Mouse (Mus musculus): Measurements from ENCODE around the gene Fcgr2b. TPM values are rescaled to one million over a fixed set of nuclear protein-coding genes. Genes with fewer than 3 reads are reported as not detected.

Gene Fcgr2b
- polyA plus RNA-seq, 1 experiment from 2014 or later, result 1.8 TPM

- Histone ChIP-seq H3K27ac (ENCODE audit: low read depth, low read length) (no peak overlapping the region), H3K9me3 (ENCODE audit: control insufficient read depth) (no peaks in the 10 kb centered on the region), H3K27me3 (replicated peaks; ENCODE audit: control insufficient read depth, insufficient read depth, low read length) (no peaks in the 10 kb centered on the region), H3K4me2 (replicated peaks; ENCODE audit: low read depth) (no peak overlapping the region), H3K4me3 (ENCODE audit: low read depth, low read length) (no peak overlapping the region), H3K36me3 (ENCODE audit: control insufficient read depth, insufficient read depth) (no peaks in the 10 kb centered on the region), H3K9ac (ENCODE audit: low read depth, low read length) (no peak overlapping the region), H3K4me1 (replicated peaks; ENCODE audit: control insufficient read depth, insufficient read depth, low read length) (no peaks in the 10 kb centered on the region)
- no peak for ATAC-seq
- TF ChIP-seq CTCF (IDR thresholded peaks at IDR 0.05; ENCODE audit: low read depth), result peak; percentile 52
- WGBS, result 93% methylated on average over 2 of the region's 2 CpGs
Observed at GRCm38 (mm10) chr1:171006905-171007304, 30.6 kb upstream of the Fcgr2b start.

DNA sequence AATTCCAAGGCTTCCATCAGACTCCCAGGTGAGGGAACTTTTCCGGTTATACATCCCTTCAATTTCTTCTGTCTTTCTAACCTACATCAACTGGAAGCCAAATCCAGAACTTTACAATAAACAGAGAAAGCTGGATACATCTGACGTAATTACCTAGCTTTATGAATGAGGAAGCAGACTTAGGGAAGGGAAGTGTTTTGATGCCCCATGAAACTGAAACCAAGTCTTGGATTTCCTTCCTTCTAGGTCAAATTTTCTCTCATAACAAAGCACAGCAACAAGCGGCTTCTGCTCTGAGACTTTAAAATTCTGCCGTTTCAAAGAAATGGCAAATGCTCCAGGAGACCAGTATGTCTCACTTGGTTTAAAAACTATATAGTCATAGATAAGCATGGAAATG is 30.0 kb upstream of the Fcgr2b start:
- ATAC-seq, result no peak
- no peaks in the 10 kb centered on the region for H3K9me3 ChIP-seq (ENCODE audit: control insufficient read depth)
- H3K4me3 ChIP-seq (ENCODE audit: low read depth, low read length), result no peak overlapping the region
- whole genome bisulfite sequencing, result 84% methylated on average over 4 of the region's 4 CpGs
- no peak for TF ChIP-seq CTCF (IDR thresholded peaks at IDR 0.05; ENCODE audit: low read depth)
- no peaks in the 10 kb centered on the region for H3K4me1 ChIP-seq (replicated peaks; ENCODE audit: control insufficient read depth, insufficient read depth, low read length)
- H3K27me3 ChIP-seq (replicated peaks; ENCODE audit: control insufficient read depth, insufficient read depth, low read length), result no peaks in the 10 kb centered on the region
- no peak overlapping the region for H3K27ac ChIP-seq (ENCODE audit: low read depth, low read length)
- no peaks in the 10 kb centered on the region for H3K36me3 ChIP-seq (ENCODE audit: control insufficient read depth, insufficient read depth)
- no peak overlapping the region for H3K4me2 ChIP-seq (replicated peaks; ENCODE audit: low read depth)
- H3K9ac ChIP-seq (ENCODE audit: low read depth, low read length), result no peak overlapping the region

GRCm38 (mm10) chr1:171005586-171005985 is 29.2 kb upstream of the Fcgr2b start:
- Histone ChIP-seq H3K27me3 (replicated peaks; ENCODE audit: control insufficient read depth, insufficient read depth, low read length) (no peaks in the 10 kb centered on the region), H3K4me1 (replicated peaks; ENCODE audit: control insufficient read depth, insufficient read depth, low read length) (no peaks in the 10 kb centered on the region), H3K36me3 (ENCODE audit: control insufficient read depth, insufficient read depth) (no peaks in the 10 kb centered on the region), H3K9me3 (ENCODE audit: control insufficient read depth) (no peaks in the 10 kb centered on the region), H3K4me2 (replicated peaks; ENCODE audit: low read depth) (no peak overlapping the region), H3K27ac (ENCODE audit: low read depth, low read length) (no peak overlapping the region), H3K4me3 (ENCODE audit: low read depth, low read length) (no peak overlapping the region), H3K9ac (ENCODE audit: low read depth, low read length) (no peak overlapping the region)
- ATAC-seq, result no peak
- TF ChIP-seq CTCF (IDR thresholded peaks at IDR 0.05; ENCODE audit: low read depth), result no peak

- TF ChIP-seq CTCF (IDR thresholded peaks at IDR 0.05; ENCODE audit: low read depth), result no peak
- no peak overlapping the region for H3K4me2 ChIP-seq (replicated peaks; ENCODE audit: low read depth)
- no peaks in the 10 kb centered on the region for H3K36me3 ChIP-seq (ENCODE audit: control insufficient read depth, insufficient read depth)
- no peaks in the 10 kb centered on the region for H3K4me1 ChIP-seq (replicated peaks; ENCODE audit: control insufficient read depth, insufficient read depth, low read length)
- no peak for ATAC-seq
- H3K27ac ChIP-seq (ENCODE audit: low read depth, low read length), result no peak overlapping the region
- no peaks in the 10 kb centered on the region for H3K27me3 ChIP-seq (replicated peaks; ENCODE audit: control insufficient read depth, insufficient read depth, low read length)
- no peak overlapping the region for H3K4me3 ChIP-seq (ENCODE audit: low read depth, low read length)
- H3K9me3 ChIP-seq (ENCODE audit: control insufficient read depth), result no peaks in the 10 kb centered on the region
- 44% methylated on average over 6 of the region's 6 CpGs for WGBS
- H3K9ac ChIP-seq (ENCODE audit: low read depth, low read length), result no peak overlapping the region
Observed at GRCm38 (mm10) chr1:171005081-171005480, 28.7 kb upstream of the Fcgr2b start.

DNA sequence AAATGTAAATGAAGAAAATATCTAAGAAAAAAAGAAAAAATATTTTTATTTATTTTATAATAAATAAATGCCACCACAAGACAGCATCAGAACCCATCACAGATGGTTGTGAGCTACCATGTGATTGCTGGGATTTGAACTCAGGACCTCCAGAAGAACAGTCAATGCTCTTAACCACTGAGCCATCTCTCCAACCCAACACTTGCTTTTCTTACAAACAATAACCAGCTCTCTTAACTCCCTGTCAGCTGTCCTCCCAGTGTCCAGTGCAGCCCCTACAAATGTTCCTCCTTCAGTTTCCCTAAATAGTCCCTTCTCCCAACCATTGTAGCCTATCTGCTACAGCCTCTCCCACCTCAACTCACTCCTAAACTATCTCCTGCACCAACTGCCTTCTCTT is 23.5 kb upstream of the Fcgr2b start:
- Histone ChIP-seq H3K9me3 (ENCODE audit: control insufficient read depth) (no peaks in the 10 kb centered on the region), H3K4me3 (ENCODE audit: low read depth, low read length) (no peak overlapping the region), H3K9ac (ENCODE audit: low read depth, low read length) (no peak overlapping the region), H3K36me3 (ENCODE audit: control insufficient read depth, insufficient read depth) (no peaks in the 10 kb centered on the region), H3K4me1 (replicated peaks; ENCODE audit: control insufficient read depth, insufficient read depth, low read length) (no peaks in the 10 kb centered on the region), H3K4me2 (replicated peaks; ENCODE audit: low read depth) (no peak overlapping the region), H3K27me3 (replicated peaks; ENCODE audit: control insufficient read depth, insufficient read depth, low read length) (no peaks in the 10 kb centered on the region), H3K27ac (ENCODE audit: low read depth, low read length) (no peak overlapping the region)
- no peak for TF ChIP-seq CTCF (IDR thresholded peaks at IDR 0.05; ENCODE audit: low read depth)
- no peak for ATAC-seq

GRCm38 (mm10) chr1:170997756-170998655 is 21.7 kb upstream of the Fcgr2b start:
- Histone ChIP-seq H3K9ac (ENCODE audit: low read depth, low read length) (no peak overlapping the region), H3K36me3 (ENCODE audit: control insufficient read depth, insufficient read depth) (no peaks in the 10 kb centered on the region), H3K27ac (ENCODE audit: low read depth, low read length) (no peak overlapping the region), H3K9me3 (ENCODE audit: control insufficient read depth) (no peaks in the 10 kb centered on the region), H3K4me2 (replicated peaks; ENCODE audit: low read depth) (peak overlapping the region; percentile 6; the same call in 1 of the 2 replicates), H3K4me1 (replicated peaks; ENCODE audit: control insufficient read depth, insufficient read depth, low read length) (no peaks in the 10 kb centered on the region), H3K27me3 (replicated peaks; ENCODE audit: control insufficient read depth, insufficient read depth, low read length) (no peaks in the 10 kb centered on the region), H3K4me3 (ENCODE audit: low read depth, low read length) (no peak overlapping the region)
- 56% methylated on average over 21 of the region's 21 CpGs for WGBS
- ATAC-seq, result no peak
- no peak for TF ChIP-seq CTCF (IDR thresholded peaks at IDR 0.05; ENCODE audit: low read depth)
